Mouse (Mus musculus) testis, adult 2 months (tissue): ENCODE measurements around the gene Mcts2.

Experiments used
- CTCF ChIP-seq: fragments of 200-500 bp; IDR thresholded peaks from 2 replicates; pipeline ENCODE4 v1.5.1; 2012; ENCODE audit warnings: low read depth, mild to moderate bottlenecking, inconsistent platforms, low read length, moderate library complexity; ENCODE audit not compliant: control insufficient read depth, insufficient read depth, insufficient replicate concordance
- POLR2A ChIP-seq: fragments of 200-500 bp; IDR thresholded peaks from 2 replicates; pipeline ENCODE4 v1.6.1; 2012; ENCODE audit warnings: low read depth, mild to moderate bottlenecking, inconsistent platforms, low read length, moderate library complexity; ENCODE audit not compliant: control insufficient read depth

GRCm38 (mm10) chr2:152727795-152728510 lies 41.1 kb downstream of the Mcts2 start:
- no peak for TF ChIP-seq CTCF
- no peak for TF ChIP-seq POLR2A
